Mouse (Mus musculus) forebrain, embryonic 15.5 days (tissue): ENCODE measurements around the gene Sestd1. TPM values are rescaled to one million over a fixed set of nuclear protein-coding genes. Genes with fewer than 3 reads are reported as not detected.

Source experiments
- ATAC-seq: fragments of 200-750 bp; cut with Nextera tagmentation; replicated peaks from 2 replicates; pipeline ENCODE4 v1.8.0; 2017; ENCODE audit warnings: mild to moderate bottlenecking, moderate TSS enrichment, moderate library complexity
- H3K27ac ChIP-seq: fragments of 300-500 bp; sonication (generic); replicated peaks from 2 replicates; pipeline ENCODE4 v1.5.1; 2015; ENCODE audit warnings: mild to moderate bottlenecking, inconsistent platforms
- H3K27me3 ChIP-seq: fragments of 300-500 bp; sonication (generic); 2 replicates; pipeline ENCODE4 v1.6.1; 2015; ENCODE audit warnings: inconsistent platforms
- H3K36me3 ChIP-seq: fragments of 300-500 bp; sonication (generic); 2 replicates; pipeline ENCODE4 v1.6.1; 2015; ENCODE audit warnings: mild to moderate bottlenecking, inconsistent platforms
- H3K4me1 ChIP-seq: fragments of 300-500 bp; sonication (generic); 2 replicates; pipeline ENCODE4 v1.6.1; 2015; ENCODE audit warnings: inconsistent platforms
- H3K4me2 ChIP-seq: fragments of 300-500 bp; sonication (generic); replicated peaks from 2 replicates; pipeline ENCODE4 v1.6.1; 2015; ENCODE audit warnings: mild to moderate bottlenecking, inconsistent platforms
- H3K4me3 ChIP-seq: fragments of 300-500 bp; sonication (generic); 2 replicates; pipeline ENCODE4 v1.5.1; 2015; ENCODE audit warnings: mild to moderate bottlenecking, inconsistent platforms
- H3K9ac ChIP-seq: fragments of 300-500 bp; sonication (generic); replicated peaks from 2 replicates; pipeline ENCODE4 v1.6.1; 2015; ENCODE audit warnings: mild to moderate bottlenecking, inconsistent platforms
- H3K9me3 ChIP-seq: fragments of 300-500 bp; sonication (generic); 2 replicates; pipeline ENCODE4 v1.6.1; 2016; ENCODE audit warnings: inconsistent platforms
- WGBS: fragments of 180-500 bp; shearing (Covaris S2); methylation state at CpG from one replicate; pipeline ENCODE4 v1.1.7; 2015; ENCODE audit warnings: mixed read lengths; 5-methylcytosine and 5-hydroxymethylcytosine counted together
- polyA plus RNA-seq: library from polyadenylated mRNA; unstranded; fragments of >200 nt; fragmentation: Nextera tagmentation; extraction: Ambion mirVana; gene quantifications from 2 replicates; pipeline ENCODE4 v1.2.1, GENCODE M21; 2015

Sestd1 gene
- polyA plus RNA-seq, 1 experiment from 2014 or later: 40.5 TPM

DNA sequence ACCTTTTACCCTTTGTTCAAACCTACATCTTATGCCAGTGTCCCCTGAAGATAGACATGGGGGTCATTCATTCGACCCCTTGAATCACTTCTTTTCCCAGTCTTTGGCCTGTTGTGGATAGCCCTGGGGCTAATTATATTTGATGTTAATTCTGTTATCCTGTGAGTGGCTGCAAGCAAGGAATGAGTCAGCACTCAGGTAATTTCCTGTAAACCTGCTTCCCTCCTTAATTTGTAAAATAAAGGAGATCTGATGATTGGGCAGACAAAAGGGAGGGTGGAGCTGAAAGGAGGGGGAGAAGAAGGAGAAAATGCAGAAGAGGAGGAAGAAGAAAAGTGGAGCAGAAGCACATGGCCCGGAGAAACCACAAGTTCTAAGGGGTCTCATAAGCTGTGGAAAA, 133.4 kb downstream of the Sestd1 start:
- Histone ChIP-seq H3K27ac (no peak overlapping the region), H3K4me3 (no peak overlapping the region), H3K4me2 (no peak overlapping the region), H3K9ac (no peak overlapping the region), H3K9me3 (no peaks in the 10 kb centered on the region), H3K4me1 (peaks cover 15% of the 10 kb centered on the region), H3K36me3 (no peaks in the 10 kb centered on the region), H3K27me3 (no peaks in the 10 kb centered on the region)
- WGBS: 85% methylated on average over 2 of the region's 2 CpGs
- ATAC-seq: no peak

GRCm38 (mm10) chr2:77146291-77146690, 134.1 kb downstream of the Sestd1 start:
- Histone ChIP-seq H3K9me3 (no peaks in the 10 kb centered on the region), H3K36me3 (no peaks in the 10 kb centered on the region), H3K4me2 (no peak overlapping the region), H3K9ac (no peak overlapping the region), H3K27ac (no peak overlapping the region), H3K4me3 (no peak overlapping the region), H3K27me3 (no peaks in the 10 kb centered on the region), H3K4me1 (peaks cover 15% of the 10 kb centered on the region)
- ATAC-seq: no peak
- 84% methylated on average over 3 of the region's 3 CpGs for WGBS

DNA sequence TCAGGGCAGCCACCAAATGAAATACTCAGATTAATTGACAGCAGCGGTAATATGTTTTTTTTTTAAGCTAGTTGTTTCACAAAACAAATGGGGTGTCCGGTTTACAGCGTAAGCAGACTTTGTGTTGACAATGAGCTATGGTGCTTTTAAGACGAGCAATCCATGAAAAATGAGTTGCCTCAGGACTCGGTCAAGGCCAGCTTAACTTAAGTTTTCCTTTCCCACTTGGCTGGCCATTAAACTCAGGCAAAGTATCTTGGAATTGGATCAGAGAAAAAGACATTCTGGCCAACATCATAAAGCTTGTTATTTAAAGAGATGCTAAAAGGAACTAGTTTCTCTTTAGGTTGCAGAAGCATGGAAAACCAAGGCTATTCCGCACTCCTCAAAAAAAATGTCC, 136.9 kb downstream of the Sestd1 start:
- no peak overlapping the region for H3K4me2 ChIP-seq
- H3K36me3 ChIP-seq: no peaks in the 10 kb centered on the region
- no peak overlapping the region for H3K9ac ChIP-seq
- no peak for ATAC-seq
- no peaks in the 10 kb centered on the region for H3K27me3 ChIP-seq
- peaks cover 5% of the 10 kb centered on the region; the same call in 1 of the 2 replicates for H3K4me1 ChIP-seq
- no peak overlapping the region for H3K4me3 ChIP-seq
- no peak overlapping the region for H3K27ac ChIP-seq
- no peaks in the 10 kb centered on the region for H3K9me3 ChIP-seq
- 66% methylated on average over 6 of the region's 6 CpGs for WGBS

DNA sequence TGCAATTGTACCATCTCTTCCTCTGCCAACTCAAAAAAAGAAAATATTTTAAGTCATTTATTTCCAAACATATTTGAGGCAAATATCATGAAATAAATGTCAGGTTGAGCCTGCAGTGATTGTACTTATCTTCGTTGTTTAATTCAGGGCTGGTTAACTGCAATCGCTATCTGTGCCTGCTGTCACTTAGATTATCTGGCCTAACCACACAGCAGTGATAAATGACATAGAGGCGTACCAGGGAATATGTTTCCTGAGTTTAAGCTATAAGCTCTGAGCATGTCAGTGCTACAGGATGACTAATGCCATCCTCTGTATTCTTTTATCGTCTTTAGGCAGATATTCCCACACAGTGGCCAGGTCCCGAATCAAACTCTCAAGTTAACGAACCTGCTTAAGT, 141.5 kb downstream of the Sestd1 start:
- no peaks in the 10 kb centered on the region for H3K27me3 ChIP-seq
- H3K4me2 ChIP-seq: no peak overlapping the region
- ATAC-seq: no peak
- no peak overlapping the region for H3K9ac ChIP-seq
- no peak overlapping the region for H3K27ac ChIP-seq
- no peaks in the 10 kb centered on the region for H3K9me3 ChIP-seq
- H3K4me1 ChIP-seq: no peaks in the 10 kb centered on the region
- H3K4me3 ChIP-seq: no peak overlapping the region
- no peaks in the 10 kb centered on the region for H3K36me3 ChIP-seq
- 85% methylated on average over 6 of the region's 6 CpGs for whole genome bisulfite sequencing

- H3K4me1 ChIP-seq: no peaks in the 10 kb centered on the region
- 71% methylated on average over 1 of the region's 1 CpGs for WGBS
- H3K36me3 ChIP-seq: no peaks in the 10 kb centered on the region
- H3K27me3 ChIP-seq: no peaks in the 10 kb centered on the region
- no peak overlapping the region for H3K4me3 ChIP-seq
- no peak overlapping the region for H3K9ac ChIP-seq
- H3K9me3 ChIP-seq: no peaks in the 10 kb centered on the region
- ATAC-seq: no peak
- no peak overlapping the region for H3K27ac ChIP-seq
- H3K4me2 ChIP-seq: no peak overlapping the region
Observed at GRCm38 (mm10) chr2:77134906-77135305, 145.5 kb downstream of the Sestd1 start.

- H3K27me3 ChIP-seq: no peaks in the 10 kb centered on the region
- H3K4me2 ChIP-seq: no peak overlapping the region
- H3K27ac ChIP-seq: no peak overlapping the region
- WGBS: 94% methylated on average over 1 of the region's 1 CpGs
- no peak for ATAC-seq
- no peaks in the 10 kb centered on the region for H3K4me1 ChIP-seq
- no peak overlapping the region for H3K9ac ChIP-seq
- no peaks in the 10 kb centered on the region for H3K9me3 ChIP-seq
- no peak overlapping the region for H3K4me3 ChIP-seq
- H3K36me3 ChIP-seq: no peaks in the 10 kb centered on the region
Observed at GRCm38 (mm10) chr2:77133407-77133806, 147.0 kb downstream of the Sestd1 start.

Other genes starting within 250 kb of the Sestd1 start
- gene Ccdc141, start 110.0 kb downstream of the Sestd1 start, polyA plus RNA-seq: 5.2 and 8.2 TPM in 2 replicates